Comparison of ENCODE assay signal across 10 mouse cellular contexts in genomic region chr12:117560450-117560849, GRCm38 (mm10). TPM values are rescaled to one million over a fixed set of nuclear protein-coding genes. Genes with fewer than 3 reads are reported as not detected.
A peak's percentile ranks its signal among the peaks of the same experiment; 100 is the strongest.
DNase-seq lines count a peak whose midpoint lies in the region; ATAC-seq lines count a peak whose summit lies in the region.
"Had no signal": no experiment of that assay in that cellular context is flagged by ENCODE, and none has a peak within 500 bp of the region (broad histone marks: within the 10 kb centered on the region; RNA-seq: fewer than 3 reads in every experiment).

No protein-coding gene starts in this region.

- H3K36me3 ChIP-seq in kidney, embryonic 16.5 days (ENCODE audit: insufficient read depth, low read length), result no peaks in the 10 kb centered on the region
- no peaks in the 10 kb centered on the region for H3K36me3 ChIP-seq in midbrain, embryonic 16.5 days (ENCODE audit: control insufficient read depth, insufficient read depth, low read length)
- H3K36me3 ChIP-seq: forebrain, embryonic 10.5 days; limb, embryonic 12.5 days had no signal

- peak; percentile 3 to 18 for DNase-seq in adrenal gland, adult 18-20 months (ENCODE audit: low spot score in 2 of 2)
- DNase-seq in adrenal gland, postnatal 10 days, result no peak
- DNase-seq in adrenal gland, postnatal 14 days, result peak; percentile 24
- peak; percentile 26 for DNase-seq in lung, postnatal 14 days
- no peak for DNase-seq in neural tube, embryonic 10.5 days (ENCODE audit: extremely low spot score, low spot score)
- DNase-seq in adipocyte (ENCODE audit: low spot score), result no peak

- H3K9ac ChIP-seq in kidney, embryonic 16.5 days (replicated peaks; ENCODE audit: low read length), result no peak overlapping the region
- H3K9ac ChIP-seq in midbrain, embryonic 16.5 days (ENCODE audit: low read depth, low read length), result no peak overlapping the region
- H3K9ac ChIP-seq: limb, embryonic 12.5 days had no signal

- H3K4me3 ChIP-seq in kidney, embryonic 16.5 days (ENCODE audit: low read length), result no peak overlapping the region
- no peak overlapping the region for H3K4me3 ChIP-seq in midbrain, embryonic 16.5 days (ENCODE audit: low read depth, low read length)
- H3K4me3 ChIP-seq: forebrain, embryonic 10.5 days; limb, embryonic 12.5 days had no signal

- H3K4me2 ChIP-seq in kidney, embryonic 16.5 days (replicated peaks; ENCODE audit: low read depth, low read length), result no peak overlapping the region
- no peak overlapping the region for H3K4me2 ChIP-seq in midbrain, embryonic 16.5 days (ENCODE audit: low read length)
- H3K4me2 ChIP-seq: limb, embryonic 12.5 days had no signal

- H3K9me3 ChIP-seq in kidney, embryonic 16.5 days (ENCODE audit: low read length), result no peaks in the 10 kb centered on the region
- H3K9me3 ChIP-seq in midbrain, embryonic 16.5 days (replicated peaks; ENCODE audit: control insufficient read depth, low read length, poor library complexity, severe bottlenecking), result no peaks in the 10 kb centered on the region
- H3K9me3 ChIP-seq: forebrain, embryonic 10.5 days had no signal

- 0 out of 2 replicates have a peak overlapping the region, but pooled peaks have one; percentile 31 for H3K27ac ChIP-seq in kidney, embryonic 16.5 days (ENCODE audit: low read length)
- no peak overlapping the region for H3K27ac ChIP-seq in midbrain, embryonic 16.5 days (ENCODE audit: low read length)
- H3K27ac ChIP-seq: forebrain, embryonic 10.5 days; limb, embryonic 12.5 days had no signal

- WGBS in kidney, embryonic 16.5 days, result 61% methylated on average over 11 of the region's 11 CpGs
- 85% methylated on average over 11 of the region's 11 CpGs for WGBS in midbrain, embryonic 16.5 days

- peak; percentile 39; the same call in 1 of the 2 replicates for ATAC-seq in kidney, embryonic 16.5 days (ENCODE audit: low FRiP score, low TSS enrichment)
- no peak for ATAC-seq in midbrain, embryonic 16.5 days

- H3K27me3 ChIP-seq in kidney, embryonic 16.5 days (ENCODE audit: insufficient read depth, low read length), result no peaks in the 10 kb centered on the region
- no peaks in the 10 kb centered on the region for H3K27me3 ChIP-seq in midbrain, embryonic 16.5 days (ENCODE audit: control insufficient read depth, insufficient read depth, low read depth, low read length)
- H3K27me3 ChIP-seq: limb, embryonic 12.5 days had no signal

- peaks cover 4% of the 10 kb centered on the region; the same call in 1 of the 2 replicates for H3K4me1 ChIP-seq in kidney, embryonic 16.5 days (ENCODE audit: insufficient read depth, low read length)
- H3K4me1 ChIP-seq in midbrain, embryonic 16.5 days (ENCODE audit: control insufficient read depth, insufficient read depth, low read length), result no peaks in the 10 kb centered on the region
- H3K4me1 ChIP-seq: forebrain, embryonic 10.5 days had no signal

RNA-seq across cellular contexts. Expression of gene Rapgef5, which starts 44.2 kb away (rescaled TPM):
- 10 to 100 TPM; 38.3 to 41.4 TPM for total RNA-seq in adrenal gland, adult 18-20 months (2021)
- total RNA-seq in adrenal gland, postnatal 10 days (2021), result 10 to 100 TPM; 38.4 to 39.5 TPM
- total RNA-seq in adrenal gland, postnatal 14 days (2021), result 38.9 and 42.0 TPM in 2 replicates
- polyA plus RNA-seq in kidney, embryonic 16.5 days (2015; fragmentation: Nextera tagmentation; extraction: Ambion mirVana), result 15.4 and 15.5 TPM in 2 replicates
- polyA plus RNA-seq in midbrain, embryonic 16.5 days (2015; fragmentation: Nextera tagmentation; extraction: Ambion mirVana), result 37.2 and 41.3 TPM in 2 replicates

Comparison
In these comparisons a context has a peak if more than half of its experiments do, and no peak if none do; other contexts are left out.
1. DNase-seq: peak in adrenal gland, adult 18-20 months (2 of 2), adrenal gland, postnatal 14 days (single experiment) and lung, postnatal 14 days (single experiment); none in adrenal gland, postnatal 10 days (single experiment), neural tube, embryonic 10.5 days (single experiment) and adipocyte (single experiment).